Mouse (Mus musculus): ENCODE results near the gene Snrpa1.

Gene Snrpa1

DNA sequence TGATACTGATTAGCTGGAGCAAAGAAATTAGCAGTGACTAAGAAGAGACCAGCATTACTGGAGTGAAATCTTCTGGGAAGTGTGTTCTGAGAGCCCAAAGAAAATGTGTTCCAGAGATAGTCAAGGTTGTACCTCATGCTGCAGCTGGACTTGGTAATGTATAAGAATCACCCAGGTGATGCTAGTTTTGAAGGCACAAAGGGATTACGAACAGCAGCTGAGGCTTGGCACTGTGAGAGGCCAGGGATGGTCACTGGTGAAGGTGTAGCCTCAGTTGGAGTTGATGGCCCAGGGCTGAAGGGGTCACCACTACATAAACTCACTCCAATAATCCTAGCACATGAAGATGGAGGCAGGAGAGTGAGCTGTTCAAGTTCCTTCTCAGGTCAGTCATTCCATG, at the start of gene Snrpa1:
TSS of gene Snrpa1 (plus strand) at position 301 of the 400 bp plus-strand sequence.
- WGBS: 89% methylated on average over 1 of the region's 1 CpGs

DNA sequence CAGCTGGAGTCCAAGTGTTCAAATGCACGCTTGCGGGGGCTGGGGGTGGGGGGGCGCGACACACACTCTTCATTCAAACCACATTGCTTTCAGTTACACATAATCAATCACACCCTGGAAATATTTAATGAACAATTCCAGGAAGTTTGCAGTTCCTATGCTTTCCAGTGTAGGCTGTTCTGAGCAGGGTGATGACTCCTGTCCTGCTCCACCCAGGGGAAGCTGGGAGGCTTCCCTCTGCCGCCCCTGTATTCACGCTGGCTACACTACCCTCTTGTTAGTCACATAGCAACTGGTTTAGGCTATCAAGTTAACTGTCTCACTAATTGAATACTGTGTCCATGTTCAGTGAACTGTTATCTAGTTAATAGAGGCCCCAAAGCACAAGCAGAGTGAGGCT, 48.3 kb upstream of the Snrpa1 start:
- 79% methylated on average over 6 of the region's 6 CpGs for WGBS

DNA sequence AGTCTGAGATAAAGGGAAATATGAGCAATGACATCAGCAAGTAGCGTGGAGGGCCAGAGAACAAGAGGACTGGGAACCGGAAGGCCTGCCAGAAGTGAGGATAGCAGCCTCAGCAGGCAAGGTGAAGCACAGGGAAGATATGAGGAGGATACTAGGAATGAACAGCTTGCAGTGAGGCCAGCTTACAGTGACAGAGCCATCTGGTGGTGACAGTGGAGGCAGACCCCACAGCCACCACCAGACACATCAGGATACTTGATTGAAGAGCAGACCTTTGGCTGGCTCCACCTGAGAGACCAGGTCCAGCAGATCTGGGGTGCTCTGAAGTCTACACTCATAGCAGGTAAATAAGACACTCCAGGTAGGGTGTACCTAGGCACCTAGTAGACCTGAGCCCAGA, 31.1 kb upstream of the Snrpa1 start:
- 93% methylated on average over 2 of the region's 2 CpGs for WGBS

DNA sequence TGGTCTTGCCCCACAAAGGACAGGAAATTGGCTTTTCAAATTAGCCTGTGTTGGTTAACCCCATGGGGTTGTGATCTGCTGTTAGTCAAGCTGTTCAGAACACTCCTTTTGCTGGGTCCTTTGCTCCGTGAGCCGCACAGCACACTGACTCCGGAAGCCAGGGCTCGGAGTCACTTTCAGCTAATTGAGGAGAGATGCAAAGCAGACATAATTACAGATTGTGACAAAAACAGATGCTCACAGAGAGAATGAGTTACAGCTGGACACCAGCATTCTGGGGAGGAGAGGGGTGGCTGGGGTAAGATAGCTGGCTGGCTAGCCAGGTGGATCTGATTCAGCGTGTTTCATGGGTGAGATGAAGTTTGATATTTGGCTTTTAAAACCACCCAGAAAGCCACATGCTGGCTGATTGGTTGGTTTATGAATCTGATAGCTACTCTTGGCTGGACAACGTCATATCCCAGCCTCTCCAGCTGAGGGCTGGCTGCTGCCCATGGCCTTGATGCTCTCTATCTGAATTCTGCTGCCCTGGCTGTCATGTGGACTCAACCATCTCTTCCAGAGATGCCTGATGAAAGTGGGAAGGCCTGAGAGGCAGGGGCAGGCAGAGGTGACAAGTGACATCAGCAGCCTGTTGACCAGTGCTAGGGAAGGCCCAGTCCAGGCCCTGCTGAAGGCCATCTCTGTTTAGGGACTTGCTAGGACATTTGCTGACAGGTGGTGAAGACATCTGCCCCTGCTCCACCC, 29.9 kb upstream of the Snrpa1 start:
- 83% methylated on average over 6 of the region's 6 CpGs for WGBS

DNA sequence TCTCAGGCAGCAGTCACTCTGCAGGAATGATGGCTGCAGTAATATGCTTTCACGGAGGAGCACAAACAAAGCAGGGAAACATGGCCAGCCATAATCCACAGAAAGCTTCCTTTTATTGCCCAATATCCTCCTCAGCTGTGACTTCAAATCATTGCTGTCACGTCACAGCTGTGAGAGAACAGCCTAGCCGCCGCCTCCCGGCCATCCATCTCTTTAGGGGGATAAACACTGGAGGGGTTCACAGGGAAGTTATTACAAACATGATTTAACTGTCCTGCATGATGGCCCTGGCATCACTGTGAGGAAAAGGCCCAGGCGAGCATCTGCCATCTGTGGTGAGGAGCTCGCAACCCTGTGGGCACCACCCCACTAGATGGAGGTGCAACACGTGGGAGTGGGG, 22.0 kb upstream of the Snrpa1 start:
- WGBS: 85% methylated on average over 8 of the region's 8 CpGs

GRCm38 (mm10) chr7:66038261-66038660, 20.5 kb upstream of the Snrpa1 start:
- WGBS: 77% methylated on average over 3 of the region's 3 CpGs

DNA sequence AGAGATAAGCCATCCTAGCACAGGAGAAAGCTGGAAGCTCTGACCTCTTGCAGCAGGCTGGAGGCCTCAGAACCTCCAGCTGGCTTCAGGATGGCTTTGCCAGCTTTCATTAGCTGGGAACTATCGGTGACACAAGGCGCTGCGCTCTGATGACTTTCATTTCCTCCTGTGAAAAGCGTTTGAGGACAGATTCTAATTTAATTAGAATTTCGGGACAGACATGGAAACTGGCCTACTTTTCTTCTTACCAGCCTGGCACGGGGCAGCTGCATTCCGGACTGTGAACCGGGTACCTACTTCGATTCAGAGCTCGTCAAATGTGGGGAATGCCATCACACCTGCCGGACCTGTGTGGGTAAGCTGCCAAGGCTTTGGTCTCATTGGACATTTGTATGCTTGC, 20.1 kb upstream of the Snrpa1 start:
- WGBS: 69% methylated on average over 11 of the region's 11 CpGs

DNA sequence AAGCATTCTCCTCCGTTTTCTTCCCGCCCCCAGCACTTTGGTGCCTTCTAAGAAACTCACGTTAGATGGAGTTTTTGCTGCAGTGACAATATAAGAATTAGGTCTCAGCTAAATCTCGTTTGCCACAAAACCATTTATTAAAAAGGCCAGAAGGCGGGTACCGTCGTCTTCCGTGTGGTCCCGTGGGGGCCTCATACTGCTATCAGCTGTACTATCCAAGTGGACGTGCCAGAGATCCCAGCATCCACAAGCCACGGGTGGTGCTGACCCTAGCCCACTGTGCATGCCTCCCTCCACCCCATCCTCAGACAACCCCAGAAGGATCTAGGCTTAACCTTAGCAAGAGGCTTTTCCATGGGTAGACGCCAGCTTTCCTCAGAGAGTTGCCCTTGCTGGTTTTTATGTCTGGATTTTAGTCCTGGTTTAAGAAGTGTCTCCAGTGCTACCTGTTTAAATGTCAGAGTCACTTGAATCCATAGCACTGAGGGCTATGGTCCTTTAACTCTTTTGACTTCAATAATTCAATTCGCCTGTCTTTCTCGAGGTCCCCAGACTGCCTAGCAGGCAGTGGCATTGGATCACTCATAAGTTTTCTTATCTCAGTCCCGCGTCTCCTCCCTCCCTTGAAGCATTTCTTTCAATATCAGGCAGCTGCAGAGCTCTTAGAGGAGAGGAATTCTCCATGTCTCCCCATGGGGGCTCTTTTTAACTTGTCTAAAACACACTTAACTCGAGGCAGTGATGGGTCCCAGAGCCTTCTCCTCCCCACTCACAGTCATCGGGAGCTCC, 18.6 kb upstream of the Snrpa1 start:
- 89% methylated on average over 18 of the region's 18 CpGs for WGBS

DNA sequence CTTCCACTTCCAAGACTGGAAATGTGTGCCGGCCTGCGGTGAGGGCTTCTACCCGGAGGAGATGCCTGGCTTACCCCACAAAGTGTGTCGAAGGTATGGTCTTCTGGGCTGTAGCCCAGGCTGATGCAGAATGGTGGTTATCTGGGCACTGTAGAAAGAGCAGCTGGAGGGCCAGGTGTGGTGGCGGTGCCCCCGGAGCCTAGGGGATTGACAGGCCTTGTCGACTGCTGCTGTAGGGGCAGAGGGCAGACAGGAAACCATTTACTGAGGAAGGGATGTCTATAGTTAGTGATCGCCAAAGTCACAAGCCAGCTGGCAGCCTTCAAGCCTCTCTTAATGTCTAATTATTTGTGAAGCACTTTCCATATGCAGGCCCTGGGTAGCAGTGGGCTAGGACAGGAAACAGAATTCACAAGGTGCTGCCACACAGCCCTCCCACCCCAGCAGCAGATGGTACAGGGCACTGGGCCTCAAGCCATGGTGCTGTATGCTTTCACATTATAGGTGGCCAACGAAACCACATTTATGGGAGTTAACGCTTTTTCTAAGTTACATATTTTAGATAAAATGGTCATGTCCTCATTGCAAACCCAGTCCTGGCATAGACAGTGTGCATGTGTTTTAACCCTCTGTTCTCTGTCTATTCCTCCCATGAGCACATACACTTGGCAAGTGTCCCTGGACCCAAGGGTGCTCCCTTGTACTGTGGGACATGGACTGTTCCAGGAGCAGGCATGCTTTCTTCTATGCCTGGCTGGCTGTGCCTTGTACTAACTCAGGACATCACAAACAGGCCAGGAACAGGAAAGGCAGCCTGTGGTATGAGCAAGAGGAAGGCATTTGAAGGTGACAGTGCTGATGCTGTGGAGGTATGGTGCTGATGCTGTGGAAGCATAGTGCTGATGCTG, 15.0 kb upstream of the Snrpa1 start, which contains the start of gene Gm45213:
TSS of gene Gm45213 (plus strand) at position 51 of the 908 bp plus-strand sequence.
- WGBS: 77% methylated on average over 10 of the region's 10 CpGs

DNA sequence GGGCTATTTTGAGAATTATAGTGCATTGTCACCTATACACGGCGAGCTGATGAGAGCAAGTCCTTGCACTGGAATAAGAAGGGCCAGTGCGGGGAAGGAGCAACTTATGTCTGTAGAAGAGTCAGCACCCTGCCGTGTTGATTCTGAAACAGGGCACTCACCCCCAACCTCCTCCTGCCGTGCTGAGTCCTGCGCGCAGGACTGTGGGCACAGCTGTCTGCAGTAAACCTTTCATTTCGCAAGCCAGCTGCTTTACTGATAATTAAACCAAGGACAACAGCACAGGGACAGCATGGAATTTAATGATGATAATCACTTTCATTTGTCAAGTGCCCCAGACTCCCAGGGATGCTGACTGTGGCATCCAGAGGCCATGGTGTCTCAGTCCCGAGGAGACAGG, 14.2 kb upstream of the Snrpa1 start:
- WGBS: 73% methylated on average over 9 of the region's 9 CpGs

- WGBS: 77% methylated on average over 17 of the region's 17 CpGs
Measured at GRCm38 (mm10) chr7:66046921-66047918, 11.6 kb upstream of the Snrpa1 start.

DNA sequence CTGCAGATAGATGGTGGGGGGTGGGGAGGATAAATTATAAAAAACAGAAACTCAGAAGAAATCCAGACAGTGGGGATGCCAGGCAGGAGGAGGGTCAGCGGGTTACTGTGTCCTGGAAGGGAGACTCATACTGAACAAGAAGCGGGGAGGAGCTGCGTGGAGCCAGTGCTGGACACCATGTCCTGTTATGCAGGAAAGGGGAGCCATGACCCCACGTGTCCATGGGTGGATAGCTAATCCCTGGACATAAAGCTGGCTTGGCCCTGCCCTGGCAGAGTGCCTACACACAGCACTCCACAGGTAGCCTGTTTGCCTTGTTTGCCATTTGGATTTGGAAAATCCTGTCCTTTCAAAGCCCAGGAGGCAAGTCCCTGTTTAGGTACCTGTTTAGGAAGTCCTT, 10.8 kb upstream of the Snrpa1 start:
- WGBS: 76% methylated on average over 4 of the region's 4 CpGs

GRCm38 (mm10) chr7:66048446-66049230, 10.2 kb upstream of the Snrpa1 start:
- 86% methylated on average over 12 of the region's 12 CpGs for WGBS

- 88% methylated on average over 4 of the region's 4 CpGs for WGBS
Measured at GRCm38 (mm10) chr7:66053946-66054483, 4.8 kb upstream of the Snrpa1 start.

DNA sequence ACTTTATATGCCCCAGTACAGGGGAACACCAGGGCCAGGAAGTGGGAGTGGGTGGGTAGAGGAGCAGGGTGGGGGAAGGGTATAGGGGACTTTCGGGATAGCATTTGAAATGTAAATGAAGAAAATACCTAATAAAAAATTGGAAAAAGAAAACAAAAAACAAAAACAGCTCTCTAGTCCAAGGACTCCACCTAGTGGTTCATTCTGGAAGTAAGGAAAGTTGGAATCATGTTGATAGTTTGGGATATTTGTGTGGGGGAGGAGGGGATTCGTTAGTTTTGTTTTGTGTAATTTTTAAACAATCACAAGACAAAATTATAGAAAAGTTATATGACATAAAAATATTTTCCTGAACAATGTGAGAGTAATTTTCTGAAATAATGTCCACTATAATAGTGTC, 3.4 kb upstream of the Snrpa1 start:
- 1% methylated on average over 2 of the region's 2 CpGs for WGBS

DNA sequence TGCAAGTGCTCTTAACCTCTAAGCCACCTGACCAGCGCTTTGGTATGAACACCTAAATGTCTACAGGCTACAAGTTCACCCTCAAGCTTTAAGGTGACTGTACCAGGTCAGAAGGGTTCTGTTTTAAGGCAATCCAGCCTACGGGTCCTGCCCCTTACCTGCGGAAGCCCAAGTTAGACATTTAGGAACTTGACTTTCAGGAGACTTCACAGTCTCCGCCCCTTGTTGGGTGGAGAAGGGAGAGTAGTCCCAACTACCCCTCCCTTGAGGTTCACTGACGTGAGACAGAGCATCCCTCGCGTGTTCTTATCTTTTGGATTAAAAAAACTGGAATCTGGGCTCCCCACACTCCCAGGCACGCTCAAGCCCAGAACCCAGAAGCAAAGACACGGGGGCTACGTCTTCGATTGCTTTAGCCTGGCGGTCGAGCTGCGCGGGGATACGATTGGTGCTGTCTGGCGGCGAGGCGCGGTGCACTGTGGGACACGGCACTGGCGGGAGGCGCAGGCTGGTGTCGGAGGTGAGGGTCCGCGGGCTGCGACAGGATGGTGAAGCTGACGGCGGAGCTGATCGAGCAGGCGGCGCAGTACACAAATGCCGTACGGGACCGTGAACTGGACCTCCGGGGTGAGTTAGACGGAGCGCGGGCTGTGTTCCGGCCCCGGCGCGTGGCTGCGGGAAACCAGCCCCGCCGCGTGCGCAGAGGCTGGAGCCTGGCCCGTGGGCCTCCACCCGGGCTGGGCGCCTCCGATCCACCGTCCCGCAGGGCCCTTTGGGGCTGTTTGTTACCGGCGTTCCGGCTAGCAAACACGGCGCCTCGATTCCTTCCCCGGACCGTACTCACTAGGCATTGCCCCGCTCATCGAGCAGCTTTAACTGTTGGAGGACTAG, 1.5 kb downstream of the Snrpa1 start:
- 1% methylated on average over 64 of the region's 64 CpGs for WGBS

DNA sequence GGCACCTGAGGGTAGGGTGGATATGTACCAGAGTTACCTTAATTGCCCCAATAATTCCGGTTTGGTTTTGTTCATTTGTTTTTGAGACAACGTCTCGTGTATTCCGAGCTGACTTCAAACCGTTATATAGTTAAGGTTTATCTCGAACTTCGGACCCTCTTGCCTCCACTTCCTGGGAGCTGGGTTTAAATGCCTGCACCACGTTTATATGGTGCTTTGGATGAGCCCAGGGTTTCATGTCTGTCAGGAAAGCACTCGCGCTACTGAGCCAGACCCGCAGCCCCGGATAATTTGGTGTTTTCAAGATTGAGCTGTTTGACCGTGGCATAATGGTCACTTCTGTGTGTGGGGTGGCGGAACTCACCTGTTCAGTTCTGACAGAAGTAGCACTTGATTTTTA, 2.3 kb downstream of the Snrpa1 start:
- WGBS: 1% methylated on average over 14 of the region's 14 CpGs

- 66% methylated on average over 2 of the region's 2 CpGs for WGBS
Measured at GRCm38 (mm10) chr7:66076411-66076810, 17.6 kb downstream of the Snrpa1 start.
